Mouse (Mus musculus): ENCODE data around the gene Adrb1.

Adrb1 gene

DNA sequence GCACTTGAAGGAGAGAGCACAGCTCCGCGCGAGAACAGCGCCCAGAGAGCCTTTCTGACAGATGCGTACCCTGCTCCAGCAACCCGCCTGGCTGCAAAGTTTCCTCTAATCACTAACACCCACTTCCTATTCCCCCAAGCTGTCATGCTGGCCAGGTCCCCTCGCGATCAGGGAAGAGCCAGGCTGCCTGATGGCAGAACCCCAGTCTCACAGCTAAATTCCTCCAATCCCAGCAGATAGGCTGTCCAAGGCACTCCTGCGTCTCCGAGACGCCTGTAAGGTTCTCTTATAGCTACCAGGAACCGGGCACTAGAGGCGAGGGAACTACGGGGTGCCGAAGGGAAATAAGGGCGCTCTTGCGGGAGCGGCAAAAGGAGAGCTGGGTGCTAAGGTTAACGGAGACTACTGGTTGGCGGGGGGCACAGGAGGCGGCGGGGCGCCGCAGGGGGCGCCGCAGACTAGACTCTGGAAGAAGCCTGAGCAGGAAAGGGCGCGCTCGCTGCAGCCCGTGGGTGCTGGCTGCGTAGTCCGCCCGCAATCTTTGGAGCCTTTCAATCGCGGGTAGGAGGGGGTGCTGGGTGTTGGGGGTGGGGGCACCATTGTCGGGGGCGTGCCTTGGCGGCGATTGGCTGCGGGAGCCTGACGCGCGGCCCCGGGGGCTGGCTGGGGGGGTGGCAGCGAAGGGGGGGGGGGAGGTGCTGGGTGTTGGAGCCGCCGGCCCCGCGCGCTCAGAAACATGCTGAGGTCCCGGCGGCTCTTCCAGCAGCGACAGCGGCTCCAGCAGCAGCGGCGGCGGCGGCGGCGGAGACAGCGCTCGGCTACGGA, at the start of gene Adrb1:
Adrb1 (plus strand) TSS at position 813 of the 825 bp plus-strand sequence.
- peak; percentile 66 to 80 for DNase-seq

DNA sequence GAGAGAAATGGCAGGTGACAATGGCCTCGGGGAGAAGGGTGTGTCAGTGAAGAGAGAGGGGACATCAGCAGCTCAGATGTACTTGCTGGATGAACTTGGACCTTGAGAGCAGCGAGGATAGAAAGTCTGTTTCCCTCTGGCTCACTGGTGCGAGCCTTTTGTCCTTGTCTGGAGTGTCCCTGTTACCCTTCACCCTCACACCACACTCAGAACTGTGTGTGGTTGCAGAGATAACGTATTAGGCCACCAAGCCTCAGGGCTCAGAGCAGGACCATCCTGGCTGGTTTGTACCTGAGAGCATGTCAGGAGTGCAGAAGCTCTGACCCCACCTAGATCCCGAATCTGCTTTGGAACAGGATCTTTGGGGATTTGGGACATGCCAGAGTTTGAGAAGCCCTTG, 46.3 kb upstream of the Adrb1 start:
- no peak for DNase-seq

DNA sequence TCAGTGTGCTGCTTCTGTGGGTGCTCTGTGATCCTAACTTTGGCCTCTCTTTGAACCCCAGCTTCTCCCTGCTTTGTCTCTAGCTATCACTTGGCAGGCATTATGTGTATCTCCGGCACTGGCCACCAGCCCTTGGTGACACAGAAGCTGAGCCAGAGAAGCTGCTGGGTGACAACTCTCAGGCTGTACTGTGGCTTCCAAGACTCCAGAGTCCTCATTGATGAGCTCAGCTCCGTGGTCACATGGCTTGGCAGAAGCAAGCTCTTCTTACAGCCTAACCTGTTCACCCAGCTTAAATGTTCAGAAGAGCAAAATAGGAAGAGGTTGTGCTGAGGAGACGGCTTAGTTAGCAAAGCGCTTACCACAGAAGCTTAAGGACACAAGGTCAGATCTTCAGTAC, 45.5 kb upstream of the Adrb1 start:
- DNase-seq = peak; percentile 25 to 45

DNA sequence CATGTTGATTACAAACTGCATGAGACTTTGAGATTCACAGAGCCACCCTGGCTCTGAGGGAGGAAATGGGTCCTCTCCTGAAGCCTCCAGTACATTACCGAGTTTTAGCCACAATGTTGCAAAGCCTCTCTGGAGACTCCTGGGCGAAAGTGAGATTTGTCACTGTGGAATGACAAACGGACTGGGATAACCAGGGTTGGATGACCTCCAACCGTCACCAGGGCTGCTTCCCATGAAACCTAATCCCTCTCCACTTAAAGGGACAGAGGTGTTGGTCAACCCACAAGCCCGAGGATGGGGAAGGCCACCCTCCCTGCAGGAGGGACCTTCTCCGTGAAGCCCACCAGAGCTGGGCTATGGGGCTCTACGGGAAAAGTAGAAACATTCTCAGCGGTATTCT, 44.4 kb upstream of the Adrb1 start:
- no peak for DNase-seq

DNA sequence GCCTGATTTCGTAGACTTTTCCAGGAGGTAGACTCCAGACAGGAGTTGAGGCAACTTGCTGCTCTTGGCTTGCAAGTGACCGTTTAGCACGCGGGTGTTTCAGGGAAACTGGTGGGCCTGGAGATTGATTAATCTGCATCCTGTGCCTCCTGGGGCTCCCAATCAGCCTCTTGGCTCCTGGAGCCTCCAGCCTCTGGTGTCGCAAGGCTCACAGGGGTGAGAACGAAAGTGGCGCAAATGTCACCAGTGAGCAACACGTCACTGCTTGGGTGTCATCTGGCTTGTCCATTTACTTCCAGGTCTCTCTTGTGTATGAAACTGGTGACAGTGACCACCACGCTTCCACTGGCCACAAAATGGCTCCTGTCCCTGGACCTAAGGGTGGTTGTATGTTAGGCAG, 43.5 kb upstream of the Adrb1 start:
- no peak for DNase-seq

DNA sequence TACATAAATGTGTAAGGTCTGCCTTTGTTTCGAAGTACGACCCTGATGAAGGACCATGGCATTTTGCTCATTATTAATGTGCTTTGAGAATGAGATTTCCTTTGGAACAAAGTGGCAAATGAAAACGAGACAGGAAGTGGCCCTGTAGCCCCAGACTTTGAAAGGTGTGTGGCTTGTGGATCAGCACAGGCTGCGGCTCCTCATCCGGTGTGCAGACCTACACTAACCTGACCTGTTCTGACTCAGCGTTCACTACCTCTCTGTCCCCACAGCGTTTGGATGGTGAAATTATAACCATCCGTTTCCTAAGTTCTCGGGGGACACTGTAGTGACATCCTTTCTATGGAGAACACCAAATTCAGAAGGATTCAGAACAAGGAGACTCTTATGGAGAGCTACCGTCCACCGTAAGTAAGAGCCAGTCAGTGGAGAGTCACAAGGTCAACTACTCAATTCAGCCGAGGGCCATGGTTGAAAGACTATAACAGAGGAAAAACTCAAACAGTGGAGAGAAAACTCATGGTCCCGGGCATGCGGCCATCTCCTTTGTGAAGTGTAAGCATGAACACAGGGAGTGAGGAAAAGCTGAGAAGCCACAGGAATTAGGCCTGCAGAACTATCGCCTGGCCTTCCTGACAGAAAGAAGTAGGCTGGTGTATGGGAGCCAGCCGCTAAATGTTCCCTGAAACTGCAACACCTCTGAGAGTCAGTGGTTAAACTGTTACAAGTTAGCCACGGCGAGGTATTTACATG, 42.6 kb upstream of the Adrb1 start:
- DNase-seq = no peak

DNA sequence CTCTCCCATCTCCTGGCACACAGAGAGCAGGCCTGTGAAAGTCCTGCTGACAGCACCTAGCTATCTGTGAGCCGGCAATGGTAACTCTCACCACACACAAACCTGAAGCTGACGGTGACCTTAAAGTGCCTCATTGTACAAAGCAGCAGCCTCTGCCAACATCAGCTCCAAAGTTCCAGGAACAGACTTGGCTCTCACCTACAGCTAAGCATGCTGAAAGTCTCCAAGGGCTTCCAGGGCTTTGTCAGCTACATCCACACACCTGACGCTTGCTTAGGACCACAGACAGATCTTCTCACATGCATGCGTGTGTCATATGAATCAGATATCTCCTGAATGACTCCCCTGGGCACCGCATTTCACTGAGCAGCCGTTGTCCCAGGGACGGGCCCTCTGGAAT, 42.0 kb upstream of the Adrb1 start:
- DNase-seq = no peak

DNA sequence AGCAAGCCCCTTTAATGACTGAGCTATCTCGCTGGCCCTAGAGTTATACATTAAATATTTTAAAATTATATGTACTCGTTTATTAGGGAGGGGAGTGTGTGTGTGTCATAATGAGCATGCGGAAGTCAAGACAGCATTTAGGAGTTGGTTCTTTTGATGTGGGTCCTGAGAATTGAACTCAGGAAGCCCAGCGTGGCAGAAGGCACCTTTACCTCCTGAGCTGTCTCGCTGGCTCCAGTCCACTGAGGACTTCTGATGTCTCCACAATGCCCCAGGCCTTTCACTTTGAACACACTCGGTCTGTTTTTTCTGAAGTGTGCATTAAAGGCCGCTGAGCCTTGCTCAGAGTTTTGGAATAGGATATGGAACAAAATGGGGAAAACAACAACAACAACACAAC, 39.7 kb upstream of the Adrb1 start:
- no peak for DNase-seq

DNA sequence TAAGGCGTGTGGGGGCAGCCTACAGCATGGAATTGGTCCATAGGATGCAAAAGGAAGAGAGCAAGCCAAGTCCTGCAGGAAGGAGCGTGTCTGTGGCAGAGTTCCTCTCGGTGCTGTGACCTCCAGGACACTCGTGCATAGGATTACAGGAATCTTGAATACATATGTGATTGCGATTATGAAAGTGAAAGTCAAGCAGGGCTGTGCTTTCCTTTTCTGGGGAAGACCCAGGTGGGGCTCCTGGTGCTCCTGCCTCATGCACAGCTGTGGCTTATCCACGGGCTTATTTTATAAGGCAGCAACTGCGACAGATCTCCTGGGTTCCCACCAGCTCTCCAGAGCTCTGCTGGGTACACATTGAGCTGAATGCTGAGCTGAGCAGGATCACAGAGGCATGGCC, 39.2 kb upstream of the Adrb1 start:
- DNase-seq = no peak

DNA sequence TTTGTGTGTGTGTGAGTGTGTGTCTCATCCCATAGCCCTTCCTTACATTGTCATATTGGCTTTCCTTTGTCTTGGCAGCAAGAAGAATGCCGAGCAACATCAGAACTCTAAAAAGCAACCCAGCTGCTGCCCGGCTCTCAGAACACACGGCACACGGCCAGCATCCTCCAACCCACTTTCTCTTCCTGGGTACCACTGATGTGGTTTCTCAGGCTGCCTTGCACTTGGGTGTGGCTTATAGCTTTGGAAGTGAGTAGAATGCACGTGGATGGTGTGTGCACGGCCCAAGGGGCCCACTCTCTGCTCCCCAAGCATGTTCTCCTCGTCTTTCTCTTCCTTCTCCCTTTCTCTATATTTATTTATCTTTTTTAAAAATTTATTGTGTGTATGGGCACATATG, 36.5 kb upstream of the Adrb1 start:
- DNase-seq = no peak

DNA sequence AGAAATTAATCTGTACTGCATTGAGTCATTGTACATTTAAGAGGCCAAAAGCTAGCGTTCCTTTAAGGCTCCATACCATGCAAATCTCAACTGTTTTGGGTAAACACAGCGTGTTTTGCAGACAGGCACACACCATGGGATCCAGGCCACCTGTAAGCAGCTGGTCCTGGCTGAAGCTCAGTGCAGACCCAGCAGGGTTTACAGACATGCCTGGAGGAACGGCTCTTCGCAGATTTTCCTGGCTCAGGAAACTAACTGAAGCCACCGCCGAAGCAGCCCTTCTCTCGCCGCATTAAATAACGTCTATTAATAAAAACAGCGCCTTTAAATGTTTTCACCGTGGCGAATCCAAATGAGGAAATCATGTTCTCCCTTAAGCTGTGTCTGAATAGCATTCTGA, 35.8 kb upstream of the Adrb1 start:
- DNase-seq = peak; percentile 64 to 75

DNA sequence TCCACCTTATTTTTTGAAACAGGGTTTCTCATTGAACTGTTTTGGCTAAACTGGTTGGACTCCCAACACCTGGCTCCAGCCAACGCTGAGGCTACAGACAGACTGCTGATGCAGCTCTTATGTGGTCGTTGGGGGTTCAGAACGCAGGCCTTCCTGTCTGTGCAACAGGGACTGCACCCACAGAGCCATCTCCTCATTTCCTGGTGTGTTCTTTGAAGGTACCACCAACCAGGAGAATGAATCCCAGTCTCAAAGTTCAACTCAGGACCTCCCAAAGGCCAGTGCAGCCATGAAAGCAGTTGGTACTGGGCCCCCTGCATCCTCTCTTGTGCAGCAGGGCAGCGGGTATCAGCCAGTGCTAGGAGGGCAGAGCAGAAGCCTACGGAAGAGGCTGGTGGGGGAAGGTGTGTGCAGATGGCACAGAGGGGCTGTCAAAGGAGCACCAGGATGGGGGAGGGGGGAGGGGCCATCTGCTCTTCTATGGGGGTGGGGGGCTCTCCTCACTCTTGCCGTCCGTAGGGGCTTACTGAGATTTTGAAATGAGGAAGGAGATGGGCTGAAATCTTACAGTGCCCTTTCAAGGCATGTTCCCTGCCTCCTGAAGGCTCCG, 34.9 kb upstream of the Adrb1 start:
- DNase-seq = peak; percentile 34 to 54

DNA sequence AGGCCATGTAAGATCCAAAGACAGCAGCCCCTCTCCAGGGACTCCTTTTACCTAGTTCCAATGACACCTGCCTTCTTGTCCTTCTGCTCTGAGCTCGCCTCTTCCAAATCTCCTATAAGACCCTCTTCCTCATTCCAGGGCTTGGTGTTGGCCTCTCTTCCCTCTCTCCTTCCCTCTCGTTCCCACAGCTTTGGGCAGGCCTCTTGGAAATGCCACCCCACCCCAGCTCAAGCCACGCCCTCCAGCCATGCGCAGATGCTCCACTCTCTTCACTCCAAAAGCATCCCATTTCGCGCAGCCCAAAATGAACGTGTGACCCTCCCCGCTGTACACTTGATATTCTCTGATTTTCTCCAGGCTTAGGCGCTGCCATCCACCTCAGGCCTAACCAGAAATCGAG, 34.3 kb upstream of the Adrb1 start:
- DNase-seq = peak in 1 of 2 experiments; percentile 21

DNA sequence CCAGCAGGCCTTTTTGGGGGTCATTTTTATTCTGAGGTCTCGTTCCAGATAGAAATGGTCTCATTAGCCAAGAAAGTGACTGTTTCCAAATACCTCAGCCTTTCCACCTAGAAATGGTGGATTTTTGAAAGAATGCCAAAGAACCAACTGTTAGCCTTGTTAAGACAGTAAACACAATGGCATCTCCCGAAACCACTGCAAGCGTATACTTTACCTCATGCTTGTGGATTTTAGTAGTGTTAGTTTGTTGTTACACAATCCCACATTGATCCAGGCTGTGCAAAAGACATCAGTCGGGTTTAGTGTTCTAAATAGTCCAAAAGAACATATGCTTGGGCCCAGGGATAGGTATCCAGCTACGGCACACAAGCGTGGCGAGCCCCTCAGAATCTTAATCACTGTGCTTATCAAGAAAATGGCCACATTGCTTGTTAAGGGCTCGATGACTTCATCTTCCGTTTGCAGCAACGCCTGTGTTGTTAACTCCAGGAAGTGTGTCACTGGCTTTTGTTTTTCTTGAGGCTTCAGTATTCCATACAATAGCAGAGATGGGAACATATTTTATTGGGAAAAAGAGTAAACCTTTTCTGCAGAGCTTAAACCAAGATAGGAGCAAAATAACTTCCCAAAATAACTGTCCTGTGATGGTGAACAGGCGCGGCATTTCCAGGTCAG, 33.2 kb upstream of the Adrb1 start:
- no peak for DNase-seq

DNA sequence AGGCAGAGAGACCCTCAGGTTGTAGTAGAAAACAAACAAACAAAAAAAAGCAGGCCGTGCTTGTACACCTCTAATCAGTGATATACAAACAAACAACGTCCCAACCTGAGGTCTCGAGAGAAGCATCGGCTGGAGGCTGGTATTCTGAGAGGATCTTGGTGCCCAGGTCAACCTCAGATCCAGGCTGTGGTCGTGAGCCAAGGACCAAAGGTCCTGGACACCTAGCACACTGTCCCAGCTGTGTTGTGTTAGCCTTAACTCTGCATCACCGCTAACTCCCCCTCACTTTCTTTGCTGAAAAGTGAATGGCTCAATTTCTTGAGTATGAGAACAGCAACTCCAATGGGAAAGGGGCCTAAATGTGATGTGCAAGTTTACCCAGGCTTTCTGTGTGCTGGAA, 32.5 kb upstream of the Adrb1 start:
- no peak for DNase-seq

DNA sequence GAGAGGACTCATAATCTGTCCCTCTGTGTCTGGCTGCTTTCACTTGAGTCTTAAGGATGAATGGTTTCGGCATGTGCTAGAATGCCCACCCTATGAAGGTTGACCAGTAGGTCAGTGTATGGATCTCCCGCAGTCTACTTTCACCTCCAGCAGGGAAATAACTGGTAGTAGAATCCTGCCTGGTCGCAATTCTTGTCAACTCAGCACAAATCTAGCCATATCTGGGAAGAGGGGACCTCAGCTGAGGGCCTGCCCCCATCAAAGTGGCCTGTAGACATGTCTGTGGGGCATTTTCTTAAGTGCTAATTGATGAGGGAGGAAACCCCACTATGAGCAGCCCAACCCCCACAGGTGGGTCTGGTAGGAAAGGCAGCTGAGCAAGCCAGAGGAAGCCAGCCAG, 30.9 kb upstream of the Adrb1 start:
- no peak for DNase-seq

DNA sequence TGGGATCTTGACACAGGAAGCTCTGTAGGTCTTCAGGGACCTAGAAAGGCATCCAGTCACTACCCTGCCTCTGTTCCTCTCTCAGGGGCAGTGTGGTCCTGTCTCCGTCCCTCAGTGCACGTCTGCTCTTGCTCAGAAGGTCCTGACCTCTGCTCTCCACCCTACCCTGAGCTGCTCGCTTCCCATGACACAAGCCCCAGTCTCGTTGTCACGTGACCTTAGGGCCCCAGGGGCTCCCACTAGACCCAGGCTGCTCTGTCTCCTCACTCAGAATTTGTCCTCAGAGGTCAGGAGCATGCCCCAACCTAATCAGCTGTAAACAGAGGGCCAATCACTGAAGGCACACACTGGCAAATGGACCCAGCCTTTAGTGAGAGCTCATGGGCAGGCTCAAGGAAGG, 29.5 kb upstream of the Adrb1 start:
- DNase-seq = no peak

DNA sequence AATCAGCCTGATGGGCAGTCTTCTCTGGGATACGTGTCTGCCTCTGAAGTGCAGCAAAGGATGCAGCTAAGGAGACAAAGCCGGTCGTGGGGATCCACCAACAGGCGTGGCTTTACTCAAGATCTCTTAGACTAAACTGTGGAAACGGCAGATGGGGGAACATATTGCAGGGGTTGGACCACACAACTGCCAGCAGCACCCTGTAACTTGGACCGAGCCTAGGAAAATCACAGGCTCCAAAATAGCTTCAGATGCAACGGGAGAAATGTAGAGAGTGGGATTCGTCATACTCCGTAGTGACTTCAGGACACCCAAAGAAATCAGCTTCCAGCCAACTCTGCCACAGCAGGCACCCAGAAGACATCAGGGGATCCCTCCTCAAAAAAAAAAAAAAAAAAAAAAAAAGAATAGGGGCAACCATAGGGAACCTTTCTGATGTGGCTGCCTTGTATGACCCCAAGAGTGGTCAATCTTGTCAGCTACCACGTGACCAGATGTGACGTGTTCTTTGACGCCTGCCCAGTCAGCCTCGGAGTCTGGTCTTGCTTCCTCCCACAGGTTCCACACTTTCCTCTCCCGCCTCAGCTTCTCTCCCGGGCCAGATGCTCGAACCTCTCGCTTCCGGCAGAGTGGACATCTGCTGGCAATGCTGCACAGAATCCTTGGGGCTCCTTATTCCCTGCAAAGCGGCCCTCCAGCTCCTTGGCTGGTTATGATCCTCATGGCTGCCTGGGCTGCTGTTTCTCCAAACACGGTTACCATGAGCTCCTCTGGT, 24.4 kb upstream of the Adrb1 start:
- peak; percentile 32 to 52 for DNase-seq

DNA sequence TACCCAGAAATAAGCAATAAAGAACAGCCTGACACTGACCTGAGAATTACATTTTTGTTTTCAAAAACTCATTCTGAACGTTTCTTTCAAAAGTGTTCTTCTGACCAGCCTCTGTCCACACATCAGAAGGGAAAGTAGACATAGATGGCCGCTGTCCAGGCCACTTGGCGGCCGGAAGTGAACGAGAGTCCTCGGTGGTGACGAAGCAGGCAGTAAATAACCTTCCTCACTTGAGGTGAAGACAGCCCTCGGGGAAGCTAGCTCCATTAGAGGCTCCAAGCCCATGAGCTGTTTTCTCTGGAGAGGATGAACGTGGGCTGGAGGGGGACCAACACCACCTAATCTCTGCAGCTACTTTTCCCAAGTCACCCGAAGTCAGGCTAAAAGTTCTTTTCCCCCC, 21.2 kb upstream of the Adrb1 start:
- no peak for DNase-seq

DNA sequence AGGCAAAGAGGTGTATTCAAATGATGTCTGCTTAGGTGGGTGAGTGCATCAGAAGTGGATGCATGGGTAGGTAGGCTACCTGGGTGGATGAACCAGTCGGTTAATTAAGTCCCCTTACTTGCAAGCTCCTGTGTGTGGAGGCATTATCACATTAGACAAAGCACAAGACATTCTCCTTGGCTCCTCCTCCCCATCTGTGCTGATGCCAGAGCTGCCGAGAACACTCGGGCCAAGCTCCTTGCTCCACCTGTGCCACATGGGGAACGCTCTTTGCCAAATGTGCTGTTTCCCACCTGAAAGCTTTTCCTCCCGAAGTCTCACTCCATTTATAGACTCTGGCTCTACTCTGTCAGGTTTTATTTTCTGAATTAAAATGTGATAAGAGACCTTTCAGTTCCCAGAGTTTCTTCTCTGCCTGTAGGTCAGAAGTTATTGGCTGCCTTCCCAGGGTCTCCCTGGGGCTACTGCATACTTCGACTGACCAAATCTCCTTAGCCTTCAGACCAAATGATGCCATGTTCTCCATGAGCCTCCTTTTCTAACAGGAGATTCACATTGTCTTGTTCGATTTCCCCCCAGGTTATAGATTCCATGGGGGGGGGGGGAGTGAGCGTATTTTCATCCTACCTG, 20.5 kb upstream of the Adrb1 start:
- peak; percentile 72 to 75 for DNase-seq

DNA sequence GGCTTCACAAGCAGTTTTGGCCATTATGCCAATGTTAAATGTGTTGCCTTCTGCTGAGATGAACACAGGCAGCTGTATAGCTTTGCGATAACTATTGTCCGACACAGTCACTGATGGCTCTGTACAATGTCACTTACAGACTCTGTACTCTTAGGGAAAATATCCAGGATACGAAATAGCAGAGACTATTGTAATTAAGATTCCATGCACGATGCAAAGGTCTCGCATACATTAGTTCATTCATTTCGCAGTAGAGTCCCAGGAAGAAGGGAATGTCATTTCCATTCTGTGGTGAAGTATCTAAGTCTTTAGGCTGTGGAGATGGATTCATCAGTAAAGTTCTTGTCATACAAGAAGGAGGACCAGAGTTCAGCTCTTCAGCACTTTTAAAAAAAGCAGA, 20.0 kb upstream of the Adrb1 start:
- DNase-seq = no peak
